8 mouse cellular contexts compared by ENCODE assay signal in genomic region chr8:34679565-34680291, GRCm38 (mm10).
DNase-seq lines count a peak whose midpoint lies in the region; ATAC-seq and TF ChIP-seq lines count a peak whose summit lies in the region.

No protein-coding gene starts in this region.

- H3K4me3 ChIP-seq in limb, embryonic 11.5 days (ENCODE audit: low read depth, low read length), result no peak overlapping the region
- no peak overlapping the region for H3K4me3 ChIP-seq in neural tube, embryonic 14.5 days (ENCODE audit: low read depth, low read length)

- no peaks in the 10 kb centered on the region for H3K36me3 ChIP-seq in limb, embryonic 11.5 days (ENCODE audit: control insufficient read depth, insufficient read depth, low read length)
- no peaks in the 10 kb centered on the region for H3K36me3 ChIP-seq in neural tube, embryonic 14.5 days (ENCODE audit: control insufficient read depth, insufficient read depth, low read length)

- TF ChIP-seq CTCF in brain, embryonic 14.5 days (IDR thresholded peaks at IDR 0.05; ENCODE audit: borderline replicate concordance, extremely low read depth, insufficient read depth, insufficient read length), result no peak

- H3K9me3 ChIP-seq in limb, embryonic 11.5 days (ENCODE audit: control insufficient read depth, low read length), result no peaks in the 10 kb centered on the region
- no peaks in the 10 kb centered on the region for H3K9me3 ChIP-seq in neural tube, embryonic 14.5 days (ENCODE audit: control insufficient read depth, low read length)

- no peak overlapping the region for H3K27ac ChIP-seq in limb, embryonic 11.5 days (replicated peaks; ENCODE audit: low read depth, low read length)
- H3K27ac ChIP-seq in neural tube, embryonic 14.5 days (ENCODE audit: low read depth, low read length), result peak overlapping the region; percentile 60

- peak; percentile 92 for DNase-seq in brain, embryonic 14.5 days (ENCODE audit: low read depth)
- peak; percentile 68 for DNase-seq in embryo, embryonic 10 days (ENCODE audit: low spot score)
- peak; percentile 25 for DNase-seq in heart, adult 8-10 months (ENCODE audit: low spot score)
- peak; percentile 14 for DNase-seq in kidney, adult 18-20 months
- peak; percentile 42 for DNase-seq in limb, embryonic 11.5 days (ENCODE audit: low spot score)
- no peak for DNase-seq in spleen, postnatal 36 days (ENCODE audit: low spot score in 2 of 2)

- H3K4me2 ChIP-seq in limb, embryonic 11.5 days (ENCODE audit: low read depth, severe bottlenecking), result no peak overlapping the region
- peak overlapping the region; percentile 1; the same call in 1 of the 2 replicates for H3K4me2 ChIP-seq in neural tube, embryonic 14.5 days (ENCODE audit: low read depth, low read length)

- H3K27me3 ChIP-seq in limb, embryonic 11.5 days (ENCODE audit: control insufficient read depth, insufficient read depth, low read length), result no peaks in the 10 kb centered on the region
- H3K27me3 ChIP-seq in neural tube, embryonic 14.5 days (ENCODE audit: control insufficient read depth, insufficient read depth, low read length), result no peaks in the 10 kb centered on the region

- no peak for ATAC-seq in limb, embryonic 11.5 days (ENCODE audit: insufficient number of reproducible peaks, low FRiP score, low TSS enrichment, low read depth)
- ATAC-seq in neural tube, embryonic 14.5 days (ENCODE audit: low read depth), result peak; percentile 94
- no peak for ATAC-seq in granulocyte monocyte progenitor cell, adult 5-6 weeks (replicated peaks; ENCODE audit: poor library complexity, severe bottlenecking)

- H3K4me1 ChIP-seq in limb, embryonic 11.5 days (ENCODE audit: control insufficient read depth, insufficient read depth, low read length), result peaks cover 5% of the 10 kb centered on the region; the same call in 1 of the 2 replicates
- H3K4me1 ChIP-seq in neural tube, embryonic 14.5 days (ENCODE audit: control insufficient read depth, insufficient read depth, low read length), result no peaks in the 10 kb centered on the region

- WGBS in limb, embryonic 11.5 days, result 41% methylated on average over 14 of the region's 14 CpGs
- WGBS in neural tube, embryonic 14.5 days, result 6% methylated on average over 14 of the region's 14 CpGs

- no peak overlapping the region for H3K9ac ChIP-seq in limb, embryonic 11.5 days (ENCODE audit: low read length)
- H3K9ac ChIP-seq in neural tube, embryonic 14.5 days (replicated peaks; ENCODE audit: low read depth, low read length), result no peak overlapping the region

- TF ChIP-seq POLR2A in brain, embryonic 14.5 days (IDR thresholded peaks at IDR 0.05; ENCODE audit: borderline replicate concordance, extremely low read depth, insufficient read depth, insufficient read length, poor library complexity, severe bottlenecking), result no peak

Comparison
In these comparisons a context has a peak if more than half of its experiments do, and no peak if none do; other contexts are left out.
1. DNase-seq: peak in brain, embryonic 14.5 days (single experiment), embryo, embryonic 10 days (single experiment), heart, adult 8-10 months (single experiment), kidney, adult 18-20 months (single experiment) and limb, embryonic 11.5 days (single experiment); none in spleen, postnatal 36 days (0 of 2).